Mouse (Mus musculus): ENCODE data around the gene Mcat.
A peak's percentile ranks its signal among the peaks of the same experiment; 100 is the strongest.

Mcat gene

GRCm38 (mm10) chr15:83563327-83563856, at the start of gene Mcat, which contains the start of gene Tspo:
Gene Mcat, minus strand, starts transcription at chr15:83563787.
Gene Tspo, plus strand, starts transcription at chr15:83563592.
- peak; percentile 65 for DNase-seq (ENCODE audit: low spot score)

- peak; percentile 59 for DNase-seq (ENCODE audit: low spot score)
These were observed 43.7 kb upstream of the Mcat start for GRCm38 (mm10) chr15:83607115-83607802.

- no peak for DNase-seq (ENCODE audit: low spot score)
These were observed 43.1 kb upstream of the Mcat start for GRCm38 (mm10) chr15:83606700-83607099.

GRCm38 (mm10) chr15:83606216-83606615, 42.6 kb upstream of the Mcat start:
- DNase-seq (ENCODE audit: low spot score), result no peak

- no peak for DNase-seq (ENCODE audit: low spot score)
These were observed 39.8 kb upstream of the Mcat start for GRCm38 (mm10) chr15:83603426-83603825.

- DNase-seq (ENCODE audit: low spot score), result no peak
These were observed 39.4 kb upstream of the Mcat start for GRCm38 (mm10) chr15:83603046-83603396.

- DNase-seq (ENCODE audit: low spot score), result no peak
These were observed 38.9 kb upstream of the Mcat start for GRCm38 (mm10) chr15:83602372-83603045.

GRCm38 (mm10) chr15:83601185-83601584, 37.6 kb upstream of the Mcat start:
- no peak for DNase-seq (ENCODE audit: low spot score)

GRCm38 (mm10) chr15:83596833-83597232, 33.2 kb upstream of the Mcat start:
- DNase-seq (ENCODE audit: low spot score), result no peak

- DNase-seq (ENCODE audit: low spot score), result no peak
These were observed 31.8 kb upstream of the Mcat start for GRCm38 (mm10) chr15:83595364-83595711.

- DNase-seq (ENCODE audit: low spot score), result peak; percentile 95
These were observed 31.2 kb upstream of the Mcat start, which contains the start of gene Ttll12 for GRCm38 (mm10) chr15:83594513-83595363. Gene Ttll12, minus strand, starts transcription at chr15:83595157.

GRCm38 (mm10) chr15:83593702-83594512, 30.3 kb upstream of the Mcat start:
- no peak for DNase-seq (ENCODE audit: low spot score)

GRCm38 (mm10) chr15:83593189-83593585, 29.6 kb upstream of the Mcat start:
- DNase-seq (ENCODE audit: low spot score), result no peak

GRCm38 (mm10) chr15:83592260-83593188, 28.9 kb upstream of the Mcat start:
- DNase-seq (ENCODE audit: low spot score), result no peak

GRCm38 (mm10) chr15:83591758-83592157, 28.2 kb upstream of the Mcat start:
- DNase-seq (ENCODE audit: low spot score), result no peak

- no peak for DNase-seq (ENCODE audit: low spot score)
These were observed 27.3 kb upstream of the Mcat start for GRCm38 (mm10) chr15:83590841-83591240.

GRCm38 (mm10) chr15:83584741-83585220, 21.2 kb upstream of the Mcat start:
- no peak for DNase-seq (ENCODE audit: low spot score)

GRCm38 (mm10) chr15:83583419-83584156, 20.0 kb upstream of the Mcat start:
- DNase-seq (ENCODE audit: low spot score), result peak; percentile 47

- no peak for DNase-seq (ENCODE audit: low spot score)
These were observed 19.3 kb upstream of the Mcat start for GRCm38 (mm10) chr15:83582931-83583330.

GRCm38 (mm10) chr15:83576651-83577050, 13.1 kb upstream of the Mcat start:
- no peak for DNase-seq (ENCODE audit: low spot score)

Data from ovary, postnatal 36 days (tissue).